Mouse (Mus musculus) ES-E14 (cell line): Measurements from ENCODE around the gene Wdr76. TPM values are rescaled to one million over a fixed set of nuclear protein-coding genes. Genes with fewer than 3 reads are reported as not detected.
"Not testable (repeated sequence)": the region's sequence is repeated elsewhere in the genome, so short reads cannot be mapped to it uniquely, and the experiment has no call there.

Experiments used
- DNase-seq: peaks from one replicate; pipeline ENCODE4 v3.0.0-alpha.2; 2013; ENCODE audit warnings: low read depth, low spot score
- H3K27ac ChIP-seq: 2 replicates; pipeline ENCODE4 v1.5.1; 2012; ENCODE audit warnings: low read depth, mild to moderate bottlenecking, low read length, moderate library complexity, mixed read lengths; ENCODE audit not compliant: poor library complexity, insufficient read depth, severe bottlenecking
- H3K36me3 ChIP-seq: 2 replicates; pipeline ENCODE4 v1.6.1; 2012; ENCODE audit warnings: mild to moderate bottlenecking, low read length, moderate library complexity, mixed read lengths; ENCODE audit not compliant: control insufficient read depth, poor library complexity, insufficient read depth, severe bottlenecking
- H3K4me1 ChIP-seq, 2 experiments: fragments of 150-350 bp in 1 of 2; sonication (generic) in 1 of 2; 2 replicates each; pipeline ENCODE4 v1.6.1; 2012; ENCODE audit warnings: low read length in 2 of 2, mild to moderate bottlenecking in 1 of 2, mixed read lengths in 1 of 2; ENCODE audit not compliant: control insufficient read depth in 2 of 2, insufficient read depth in 2 of 2, poor library complexity in 1 of 2
- H3K4me3 ChIP-seq, 2 experiments: fragments of 150-350 bp in 1 of 2; sonication (generic) in 1 of 2; 2 replicates each; pipeline ENCODE4 v1.5.1; 2012; ENCODE audit warnings: low read length in 2 of 2, low read depth in 1 of 2, mild to moderate bottlenecking in 1 of 2, mixed read lengths in 1 of 2; ENCODE audit not compliant: insufficient read depth in 1 of 2, poor library complexity in 1 of 2, severe bottlenecking in 1 of 2
- H3K9ac ChIP-seq: 2 replicates; pipeline ENCODE4 v1.6.1; 2012; ENCODE audit warnings: low read depth, mild to moderate bottlenecking, low read length, mixed read lengths; ENCODE audit not compliant: poor library complexity, insufficient read depth, severe bottlenecking
- H3K9me3 ChIP-seq: fragments of 150-350 bp; sonication (generic); 2 replicates; pipeline ENCODE4 v1.6.1; 2012; ENCODE audit warnings: low read depth, mild to moderate bottlenecking, low read length; ENCODE audit not compliant: control insufficient read depth, insufficient read depth
- CHD2 ChIP-seq: IDR thresholded peaks from 2 replicates; pipeline ENCODE4 v1.6.1; 2014; ENCODE audit warnings: mild to moderate bottlenecking, low read depth, low read length, inconsistent platforms
- HCFC1 ChIP-seq: IDR thresholded peaks from 2 replicates; pipeline ENCODE4 v1.6.1; 2012; ENCODE audit warnings: low read length, inconsistent platforms, borderline replicate concordance; ENCODE audit not compliant: insufficient read depth
- MAFK ChIP-seq: IDR thresholded peaks from 2 replicates; pipeline ENCODE4 v1.6.1; 2014; ENCODE audit warnings: mild to moderate bottlenecking, low read depth, low read length, inconsistent platforms; ENCODE audit not compliant: insufficient read depth
- ZC3H11A ChIP-seq: IDR thresholded peaks from 2 replicates; pipeline ENCODE4 v1.6.1; 2012; ENCODE audit warnings: low read depth, mild to moderate bottlenecking, inconsistent platforms, low read length, borderline replicate concordance
- ZNF384 ChIP-seq: IDR thresholded peaks from 2 replicates; pipeline ENCODE4 v1.6.1; 2012; ENCODE audit warnings: low read depth, low read length, inconsistent platforms
- in situ Hi-C, 2 experiments: fragments of 600-800 bp; cut with MboI; formaldehyde crosslinking; loops; one replicate each; pipeline ENCODE4 v1.15.1; 2025; ENCODE audit warnings: low sequenced_read_pairs in 2 of 2, inconsistent platforms in 1 of 2; ENCODE audit not compliant: unreplicated experiment in 2 of 2
- total RNA-seq: library from RNA; depleted of rRNA; stranded (reverse); fragments of 300-350 nt; gene quantifications from 2 replicates; pipeline ENCODE4 v1.2.3, GENCODE M21; 2012; rRNA removed

The Wdr76 gene
- total RNA-seq = 19.9 and 21.5 TPM in 2 replicates

GRCm38 (mm10) chr2:121505942-121506882 lies at the start of gene Wdr76, which contains the start of gene Mfap1a:
Gene Wdr76, plus strand, starts transcription at chr2:121506723.
Gene Mfap1a, minus strand, starts transcription at chr2:121506665.
- H3K9ac ChIP-seq = peak within 1 kb of the TSS; percentile 96
- peak; percentile 88 for DNase-seq
- H3K9me3 ChIP-seq, H3K36me3 ChIP-seq, H3K4me1 ChIP-seq, in situ Hi-C loops: not testable (repeated sequence)
- H3K27ac ChIP-seq = peak within 1 kb of the TSS; percentile 82
- TF ChIP-seq HCFC1 = peak; percentile 68; the same call in 1 of the 2 replicates
- peak within 1 kb of the TSS; percentile 84 to 99 for H3K4me3 ChIP-seq

GRCm38 (mm10) chr2:121460071-121460470 lies 46.5 kb upstream of the Wdr76 start:
- H3K27ac ChIP-seq = no peak overlapping the region

GRCm38 (mm10) chr2:121468982-121469381 lies 37.5 kb upstream of the Wdr76 start:
- H3K27ac ChIP-seq, H3K9me3 ChIP-seq, in situ Hi-C loops, H3K36me3 ChIP-seq, H3K4me3 ChIP-seq, H3K9ac ChIP-seq, DNase-seq, H3K4me1 ChIP-seq: not testable (repeated sequence)

More at GRCm38 (mm10) chr2:121460071-121460470, 46.5 kb upstream of the Wdr76 start:
- H3K9me3 ChIP-seq = no peaks in the 10 kb centered on the region
- H3K4me1 ChIP-seq = peaks cover 0 to 4% of the 10 kb centered on the region in 2 experiments; a peak in 2 of 4 replicates
- DNase-seq = no peak
- TF ChIP-seq ZC3H11A (no peak), ZNF384 (no peak), CHD2 (no peak), MAFK (no peak), HCFC1 (no peak)
- H3K9ac ChIP-seq = no peak overlapping the region
- peaks cover 2% of the 10 kb centered on the region for H3K36me3 ChIP-seq
- no peak overlapping the region for H3K4me3 ChIP-seq
- in situ Hi-C loops = no loop called here

- H3K36me3 ChIP-seq, H3K4me3 ChIP-seq, H3K27ac ChIP-seq, H3K4me1 ChIP-seq, DNase-seq, H3K9me3 ChIP-seq, H3K9ac ChIP-seq, in situ Hi-C loops: not testable (repeated sequence)
These were observed 33.7 kb upstream of the Wdr76 start for GRCm38 (mm10) chr2:121472783-121473182.
